Mouse (Mus musculus) MEL (cell line): Measurements from ENCODE around the gene Scamp2.

ENCODE experiments used
- CHD1 ChIP-seq: IDR thresholded peaks from 2 replicates; pipeline ENCODE4 v1.6.1; 2012; ENCODE audit warnings: low read depth, mild to moderate bottlenecking, inconsistent platforms, low read length, improper control_type of control experiment
- CTCF ChIP-seq, 3 experiments: IDR thresholded peaks in 2 of 3; conservative IDR thresholded peaks in 1 of 3; 2 replicates each; pipeline ENCODE4 v1.5.1; 2011 to 2012; ENCODE audit warnings: low read length in 3 of 3, low read depth in 2 of 3, mild to moderate bottlenecking in 2 of 3, improper control_type of control experiment in 1 of 3, inconsistent platforms in 1 of 3, mixed read lengths in 1 of 3, moderate library complexity in 1 of 3; ENCODE audit not compliant: control insufficient read depth in 1 of 3, insufficient read depth in 1 of 3, poor library complexity in 1 of 3, severe bottlenecking in 1 of 3
- EP300 ChIP-seq, 2 experiments: IDR thresholded peaks; 2 replicates each; pipeline ENCODE4 v1.6.1; 2011; ENCODE audit warnings: improper control_type of control experiment in 2 of 2, low read length in 2 of 2, low read depth in 1 of 2, mild to moderate bottlenecking in 1 of 2
- ETS1 ChIP-seq: IDR thresholded peaks from 2 replicates; pipeline ENCODE4 v1.6.1; 2012; ENCODE audit warnings: low read depth, mild to moderate bottlenecking, inconsistent platforms, low read length, improper control_type of control experiment, moderate library complexity
- MAFK ChIP-seq: IDR thresholded peaks from 2 replicates; pipeline ENCODE4 v1.6.1; 2011; ENCODE audit warnings: low read depth, mild to moderate bottlenecking, low read length, improper control_type of control experiment, borderline replicate concordance
- MYC ChIP-seq: IDR thresholded peaks from 2 replicates; pipeline ENCODE4 v1.6.1; 2011; ENCODE audit warnings: low read depth, mild to moderate bottlenecking, low read length, improper control_type of control experiment, moderate library complexity
- POLR2A ChIP-seq, 2 experiments: IDR thresholded peaks; 2 replicates each; pipeline ENCODE4 v1.6.1; 2011 to 2012; ENCODE audit warnings: low read length in 2 of 2, mild to moderate bottlenecking in 2 of 2, control low read depth in 1 of 2, improper control_type of control experiment in 1 of 2, low read depth in 1 of 2, moderate library complexity in 1 of 2; ENCODE audit not compliant: control insufficient read depth in 1 of 2, insufficient read depth in 1 of 2, poor library complexity in 1 of 2
- POLR2AphosphoS2 ChIP-seq: IDR thresholded peaks from 2 replicates; pipeline ENCODE4 v1.6.1; 2011; ENCODE audit warnings: low read length, improper control_type of control experiment
- RAD21 ChIP-seq: IDR thresholded peaks from 2 replicates; pipeline ENCODE4 v1.6.1; 2011; ENCODE audit warnings: mild to moderate bottlenecking, low read depth, low read length, improper control_type of control experiment
- TAL1 ChIP-seq: IDR thresholded peaks from 2 replicates; pipeline ENCODE4 v1.6.1; 2012; ENCODE audit warnings: mild to moderate bottlenecking, inconsistent platforms, low read length, moderate library complexity, mixed read lengths
- TCF12 ChIP-seq: IDR thresholded peaks from 2 replicates; pipeline ENCODE4 v1.6.1; 2014; ENCODE audit warnings: low read depth, mild to moderate bottlenecking, inconsistent platforms, low read length, improper control_type of control experiment, moderate library complexity
- UBTF ChIP-seq: IDR thresholded peaks from 2 replicates; pipeline ENCODE4 v1.6.1; 2012; ENCODE audit warnings: low read depth, mild to moderate bottlenecking, inconsistent platforms, low read length, improper control_type of control experiment, moderate library complexity, borderline replicate concordance; ENCODE audit not compliant: insufficient read depth

GRCm38 (mm10) chr9:57539550-57539949 is 21.2 kb upstream of the Scamp2 start:
- no peak for TF ChIP-seq POLR2A (IDR thresholded peaks at IDR 0.05; ENCODE audit: control insufficient read depth in 1 of 2, insufficient read depth in 1 of 2, low read depth in 1 of 2, low read length in 2 of 2, poor library complexity in 1 of 2)
- no peak for TF ChIP-seq TAL1
- TF ChIP-seq RAD21: no peak
- no peak for TF ChIP-seq CTCF (IDR thresholded peaks at IDR 0.05 in 2 of 3, conservative IDR thresholded peaks at IDR 0.05 in 1 of 3; ENCODE audit: control insufficient read depth in 1 of 3, insufficient read depth in 1 of 3, low read depth in 2 of 3, low read length in 3 of 3, poor library complexity in 1 of 3, severe bottlenecking in 1 of 3)
- peak; percentile 86 for TF ChIP-seq MAFK
- no peak for TF ChIP-seq EP300 (IDR thresholded peaks at IDR 0.05; ENCODE audit: low read depth in 1 of 2, low read length in 2 of 2)
- TF ChIP-seq TCF12: no peak
- no peak for TF ChIP-seq ETS1
- TF ChIP-seq POLR2AphosphoS2: no peak; the same call in none of the 2 replicates
- no peak for TF ChIP-seq MYC
- no peak for TF ChIP-seq UBTF
- no peak for TF ChIP-seq CHD1
